Mouse (Mus musculus): ENCODE measurements around the gene Hps5. TPM values are rescaled to one million over a fixed set of nuclear protein-coding genes. Genes with fewer than 3 reads are reported as not detected.

Gene Hps5
- polyA plus RNA-seq (2012; rRNA removed; ENCODE audit: low replicate concordance) = 15.4 and 20.0 TPM in 2 replicates

DNA sequence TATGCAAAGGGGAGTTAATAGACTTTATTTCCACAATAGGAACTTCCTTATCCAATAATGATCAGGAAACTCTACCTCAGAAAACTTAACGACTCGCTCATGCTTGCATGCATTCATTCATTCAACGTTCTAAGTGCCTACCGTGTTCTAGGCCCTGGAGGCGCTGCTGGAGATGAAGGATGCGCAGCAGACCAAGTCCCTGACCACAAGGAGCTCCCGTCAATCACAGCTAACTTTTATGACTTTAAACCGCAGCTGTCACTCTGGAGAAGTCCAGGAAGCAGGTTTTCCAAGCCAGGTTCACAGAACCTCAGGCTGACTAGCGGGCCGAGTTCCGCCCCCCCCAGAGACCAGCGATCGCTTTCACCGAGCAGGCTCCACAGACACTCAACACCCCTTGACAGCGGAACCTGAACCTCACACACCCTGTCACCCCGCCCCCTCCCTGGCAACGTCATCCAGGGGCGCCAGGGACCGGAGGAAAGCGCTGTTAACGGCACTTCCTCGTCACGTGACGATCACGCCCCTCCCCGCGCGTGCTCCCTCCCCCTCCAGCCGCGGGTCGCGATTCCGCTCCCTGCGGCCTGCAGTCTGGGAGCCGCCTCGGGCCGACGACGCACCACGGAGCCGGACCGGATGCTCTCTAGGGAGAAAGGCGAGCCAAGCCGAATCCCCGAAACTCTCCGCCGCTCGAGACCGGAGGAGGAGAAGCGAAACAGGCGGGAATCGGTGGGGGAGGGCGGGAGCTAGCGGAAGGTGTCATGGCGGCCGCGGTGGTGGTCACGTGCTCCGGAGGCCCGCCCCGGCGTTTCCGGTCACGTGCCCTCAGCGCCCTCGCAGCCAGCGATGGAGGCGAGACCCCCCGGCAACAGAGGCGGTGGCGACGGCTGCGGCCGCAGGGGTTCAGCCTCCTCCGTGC lies at the start of gene Hps5, which contains the start of gene Gtf2h1:
Gene Hps5, minus strand, starts transcription at position 778 of the 919 bp plus-strand sequence.
Gene Gtf2h1, plus strand, starts transcription at position 817 of the 919 bp plus-strand sequence.

DNA sequence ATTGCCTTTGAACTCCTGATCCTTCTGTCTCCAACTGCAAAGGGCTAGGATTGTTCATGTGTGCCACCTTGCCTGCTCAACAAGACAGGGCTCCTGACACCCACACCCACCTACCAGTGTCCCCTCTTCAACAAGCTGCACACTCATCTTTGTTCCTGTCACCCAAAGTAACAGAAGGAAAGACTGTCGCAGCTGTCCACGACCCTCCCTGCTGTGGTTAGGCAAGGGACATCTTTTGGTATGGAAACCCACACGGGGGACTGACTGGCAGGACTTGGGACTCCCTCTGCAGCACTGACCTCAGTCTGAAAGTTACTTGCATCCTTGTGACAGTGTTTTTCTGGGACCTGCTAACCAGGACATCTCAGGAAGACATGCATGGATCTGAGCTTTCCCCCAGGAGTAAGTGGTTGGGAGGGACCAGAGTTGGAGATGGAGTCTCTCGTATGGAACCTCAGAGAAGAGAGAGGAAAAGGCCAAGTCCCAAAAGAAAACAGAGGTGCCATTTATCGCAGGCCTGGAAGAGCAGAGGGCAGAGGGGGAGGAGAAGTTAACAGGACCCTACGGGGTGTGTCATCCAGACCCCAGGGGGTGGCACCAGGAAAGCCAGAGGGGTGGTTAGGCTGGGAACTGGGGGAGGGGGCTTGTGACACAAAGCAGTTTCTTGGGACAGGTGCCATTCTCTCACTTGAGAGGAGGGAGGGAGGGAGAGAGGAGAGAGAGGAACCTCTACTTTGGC lies 45.1 kb upstream of the Hps5 start, which contains the start of gene Ldha:
Gene Ldha, plus strand, starts transcription at position 689 of the 739 bp plus-strand sequence.

DNA sequence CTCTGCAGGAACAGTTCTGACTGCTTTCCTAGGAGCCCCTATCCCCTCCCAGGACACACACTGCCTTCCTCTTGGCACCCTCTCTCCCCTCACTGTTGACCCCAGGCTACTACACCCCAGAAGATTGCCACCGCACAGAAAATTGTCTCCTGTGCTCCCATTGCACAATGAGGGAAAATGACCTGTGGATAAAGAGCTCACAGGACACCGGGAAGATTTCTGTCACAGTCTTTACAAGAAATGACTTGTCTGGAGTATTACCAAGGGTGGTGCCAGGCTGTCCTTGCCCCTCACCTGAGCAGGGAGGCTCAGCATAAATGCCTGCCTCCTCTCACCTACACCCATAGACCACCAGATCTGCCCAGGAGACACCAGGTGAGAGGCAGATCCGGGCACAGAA lies 44.4 kb downstream of the Hps5 start, which contains the start of gene Saa2:
Gene Saa2, plus strand, starts transcription at position 301 of the 400 bp plus-strand sequence.

DNA sequence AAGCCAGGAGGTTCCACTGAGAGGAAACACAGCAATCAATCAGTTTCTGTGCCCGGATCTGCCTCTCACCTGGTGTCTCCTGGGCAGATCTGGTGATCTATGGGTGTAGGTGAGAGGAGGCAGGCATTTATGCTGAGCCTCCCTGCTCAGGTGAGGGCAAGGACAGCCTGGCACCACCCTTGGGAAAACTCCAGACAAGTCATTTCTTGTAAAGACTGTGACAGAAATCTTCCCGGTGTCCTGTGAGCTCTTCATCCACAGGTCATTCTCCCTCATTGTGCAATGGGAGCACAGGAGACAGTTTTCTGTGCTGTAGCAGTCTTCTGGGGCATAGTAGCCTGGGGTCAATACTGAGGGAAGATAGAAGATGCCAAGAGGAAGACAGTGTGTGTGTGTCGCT lies 53.0 kb downstream of the Hps5 start, which contains the start of gene Saa1:
Gene Saa1, minus strand, starts transcription at position 101 of the 400 bp plus-strand sequence.

DNA sequence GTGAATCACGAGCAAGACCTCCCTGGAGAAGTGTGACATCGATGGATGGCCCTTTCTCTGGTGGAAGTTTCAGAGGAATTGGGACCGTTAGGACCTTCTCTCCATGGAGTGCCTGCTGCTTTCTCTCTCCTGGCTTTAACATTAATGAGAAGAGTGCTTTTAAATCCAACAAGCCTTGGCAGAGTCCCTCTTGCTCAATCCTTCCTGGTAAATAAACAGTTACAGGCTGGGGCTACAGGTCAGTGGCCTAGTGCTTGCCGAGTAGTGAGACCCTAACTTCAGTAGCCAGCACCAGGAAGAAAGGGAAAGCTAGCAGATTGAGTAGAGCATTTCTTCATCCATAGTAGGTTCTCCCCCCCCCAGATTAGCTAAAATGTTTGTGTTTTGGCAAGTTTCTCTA lies 63.4 kb downstream of the Hps5 start, which contains the start of gene Saa4:
Gene Saa4, minus strand, starts transcription at position 146 of the 400 bp plus-strand sequence.

DNA sequence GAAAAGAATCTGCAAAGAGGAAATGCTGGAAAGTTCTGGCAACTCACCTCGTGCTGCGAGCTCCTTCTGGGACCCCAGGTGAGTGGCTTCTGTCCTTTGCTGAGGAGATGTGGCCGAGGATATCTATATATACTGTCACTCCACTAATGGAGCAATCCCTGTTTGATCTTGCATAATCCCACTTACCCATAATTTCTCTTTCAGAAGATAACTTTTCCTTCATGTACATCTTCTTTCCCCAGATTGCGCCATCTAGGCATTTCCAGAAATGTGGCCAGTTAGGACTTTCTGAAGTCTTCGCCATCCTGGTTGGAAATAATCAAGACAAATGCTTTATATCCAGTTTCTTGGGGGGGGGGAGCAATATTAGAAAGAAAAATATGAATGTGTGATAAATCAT lies 80.3 kb downstream of the Hps5 start, which contains the start of gene Saa3:
Gene Saa3, minus strand, starts transcription at position 101 of the 400 bp plus-strand sequence.

Other genes with a start within 250 kb of the Hps5 start
- 5.3 and 5.6 TPM in 2 replicates for gene Sergef, start 156.3 kb downstream of the Hps5 start, polyA plus RNA-seq (2012; rRNA removed; ENCODE audit: low replicate concordance)
- 2.4 and 2.9 TPM in 2 replicates for gene Tph1, start 123.5 kb downstream of the Hps5 start, polyA plus RNA-seq (2012; rRNA removed; ENCODE audit: low replicate concordance)
- gene Saal1, start 85.4 kb downstream of the Hps5 start, polyA plus RNA-seq (2012; rRNA removed; ENCODE audit: low replicate concordance) = 1.7 and 2.8 TPM in 2 replicates
- 0.21 and 0.30 TPM in 2 replicates for gene Saa3, start 80.4 kb downstream of the Hps5 start, polyA plus RNA-seq (2012; rRNA removed; ENCODE audit: low replicate concordance)
- gene Saa4, start 63.5 kb downstream of the Hps5 start, polyA plus RNA-seq (2012; rRNA removed; ENCODE audit: low replicate concordance) = 0.07 TPM in 1 of 2 replicates, not detected in the other
- gene Saa1, start 53.1 kb downstream of the Hps5 start, polyA plus RNA-seq (2012; rRNA removed; ENCODE audit: low replicate concordance) = 0.21 TPM in 1 of 2 replicates, not detected in the other
- gene Saa2, start 44.3 kb downstream of the Hps5 start, polyA plus RNA-seq (2012; rRNA removed; ENCODE audit: low replicate concordance) = not detected in 2 replicates
- 2.2 and 4.8 TPM in 2 replicates for gene Gtf2h1, start within 50 bp of the Hps5 start, polyA plus RNA-seq (2012; rRNA removed; ENCODE audit: low replicate concordance)
- gene Ldha, start 45.4 kb upstream of the Hps5 start, polyA plus RNA-seq (2012; rRNA removed; ENCODE audit: low replicate concordance) = 740 and 1,417 TPM in 2 replicates
- not detected in 2 replicates for gene Ldhc, start 65.1 kb upstream of the Hps5 start, polyA plus RNA-seq (2012; rRNA removed; ENCODE audit: low replicate concordance)
- 100 and 104 TPM in 2 replicates for gene Tsg101, start 123.9 kb upstream of the Hps5 start, polyA plus RNA-seq (2012; rRNA removed; ENCODE audit: low replicate concordance)
- gene Uevld, start 162.5 kb upstream of the Hps5 start, polyA plus RNA-seq (2012; rRNA removed; ENCODE audit: low replicate concordance) = 0.74 and 0.77 TPM in 2 replicates
- not detected in 2 replicates for gene Gm9999, start 187.5 kb upstream of the Hps5 start, polyA plus RNA-seq (2012; rRNA removed; ENCODE audit: low replicate concordance)
- gene Spty2d1, start 212.3 kb upstream of the Hps5 start, polyA plus RNA-seq (2012; rRNA removed; ENCODE audit: low replicate concordance) = 2.0 and 2.1 TPM in 2 replicates